Mouse (Mus musculus) heart, embryonic 11.5 days (tissue): Measurements from ENCODE around the gene Cdc5l. TPM values are rescaled to one million over a fixed set of nuclear protein-coding genes. Genes with fewer than 3 reads are reported as not detected.
"Not testable (repeated sequence)": the region's sequence is repeated elsewhere in the genome, so short reads cannot be mapped to it uniquely, and the experiment has no call there.

Source experiments
- ATAC-seq: fragments of 200-750 bp; cut with Nextera tagmentation; replicated peaks from 2 replicates; pipeline ENCODE4 v1.8.0; 2017; ENCODE audit warnings: moderate library complexity; ENCODE audit not compliant: insufficient number of reproducible peaks, low FRiP score, low TSS enrichment
- H3K27ac ChIP-seq: fragments of 300-500 bp; sonication (generic); 2 replicates; pipeline ENCODE4 v1.5.1; 2014; ENCODE audit warnings: mild to moderate bottlenecking, low read depth, low read length
- H3K27me3 ChIP-seq: fragments of 300-500 bp; sonication (generic); 2 replicates; pipeline ENCODE4 v1.6.1; 2014; ENCODE audit warnings: mild to moderate bottlenecking, low read length, mixed read lengths; ENCODE audit not compliant: control insufficient read depth, insufficient read depth
- H3K36me3 ChIP-seq: fragments of 300-500 bp; sonication (generic); 2 replicates; pipeline ENCODE4 v1.6.1; 2014; ENCODE audit warnings: mild to moderate bottlenecking, low read length, moderate library complexity, mixed read lengths; ENCODE audit not compliant: control insufficient read depth, insufficient read depth
- H3K4me1 ChIP-seq: fragments of 300-500 bp; sonication (generic); 2 replicates; pipeline ENCODE4 v1.6.1; 2014; ENCODE audit warnings: low read length; ENCODE audit not compliant: control insufficient read depth, insufficient read depth
- H3K4me2 ChIP-seq: fragments of 300-500 bp; sonication (generic); 2 replicates; pipeline ENCODE4 v1.6.1; 2014; ENCODE audit warnings: mild to moderate bottlenecking, moderate library complexity
- H3K4me3 ChIP-seq: fragments of 300-500 bp; sonication (generic); 2 replicates; pipeline ENCODE4 v1.5.1; 2014; ENCODE audit warnings: low read depth, low read length
- H3K9ac ChIP-seq: fragments of 300-500 bp; sonication (generic); 2 replicates; pipeline ENCODE4 v1.6.1; 2014; ENCODE audit warnings: mild to moderate bottlenecking, low read depth, low read length, moderate library complexity
- H3K9me3 ChIP-seq: fragments of 300-500 bp; sonication (generic); replicated peaks from 2 replicates; pipeline ENCODE4 v1.6.1; 2016; ENCODE audit warnings: low read length; ENCODE audit not compliant: control insufficient read depth
- WGBS: fragments of 180-500 bp; shearing (Covaris S2); extraction: QIAGEN DNeasy Blood & Tissue Kit; methylation state at CpG from one replicate; pipeline ENCODE4 v1.1.7; 2014; ENCODE audit not compliant: insufficient replicate concordance; 5-methylcytosine and 5-hydroxymethylcytosine counted together
- polyA plus RNA-seq: library from polyadenylated mRNA; unstranded; fragments of >200 nt; fragmentation: Nextera tagmentation; extraction: Ambion mirVana; gene quantifications from 2 replicates; pipeline ENCODE4 v1.2.1, GENCODE M21; 2014

Cdc5l gene
- polyA plus RNA-seq, 1 experiment from 2014 or later: 57.5 TPM

- not testable (repeated sequence) for H3K27ac ChIP-seq, H3K4me1 ChIP-seq
- WGBS: 86% methylated on average over 2 of the region's 2 CpGs
These were observed 21.9 kb downstream of the Cdc5l start for GRCm38 (mm10) chr17:45411617-45412016.

GRCm38 (mm10) chr17:45408719-45409118, 24.8 kb downstream of the Cdc5l start:
- H3K27ac ChIP-seq: no peak overlapping the region
- no peaks in the 10 kb centered on the region for H3K9me3 ChIP-seq
- no peak overlapping the region for H3K4me2 ChIP-seq
- peaks cover 34% of the 10 kb centered on the region for H3K36me3 ChIP-seq
- ATAC-seq: no peak
- H3K9ac ChIP-seq: no peak overlapping the region
- no peak overlapping the region for H3K4me3 ChIP-seq
- H3K27me3 ChIP-seq: no peaks in the 10 kb centered on the region
- H3K4me1 ChIP-seq: no peaks in the 10 kb centered on the region
- WGBS: 97% methylated on average over 2 of the region's 2 CpGs

More at GRCm38 (mm10) chr17:45411617-45412016, 21.9 kb downstream of the Cdc5l start:
- H3K4me2 ChIP-seq, H3K27me3 ChIP-seq, H3K9ac ChIP-seq, H3K4me3 ChIP-seq, H3K9me3 ChIP-seq, ATAC-seq: not testable (repeated sequence)
- peaks cover 44% of the 10 kb centered on the region for H3K36me3 ChIP-seq

- Histone ChIP-seq H3K4me1 (no peaks in the 10 kb centered on the region), H3K9me3 (no peaks in the 10 kb centered on the region)
- WGBS: 94% methylated on average over 10 of the region's 10 CpGs
These were observed 27.3 kb downstream of the Cdc5l start for GRCm38 (mm10) chr17:45406281-45406680.

GRCm38 (mm10) chr17:45403207-45403606, 30.3 kb downstream of the Cdc5l start:
- no peak for ATAC-seq
- Histone ChIP-seq H3K27me3 (no peaks in the 10 kb centered on the region), H3K4me2 (no peak overlapping the region), H3K27ac (no peak overlapping the region), H3K9ac (no peak overlapping the region), H3K4me1 (peaks cover 14% of the 10 kb centered on the region), H3K9me3 (no peaks in the 10 kb centered on the region), H3K4me3 (no peak overlapping the region), H3K36me3 (peaks cover 9% of the 10 kb centered on the region)
- WGBS: 25% methylated on average over 3 of the region's 3 CpGs

More at GRCm38 (mm10) chr17:45406281-45406680, 27.3 kb downstream of the Cdc5l start:
- Histone ChIP-seq H3K27ac (no peak overlapping the region), H3K9ac (no peak overlapping the region), H3K36me3 (peaks cover 25% of the 10 kb centered on the region), H3K4me3 (no peak overlapping the region), H3K4me2 (no peak overlapping the region), H3K27me3 (no peaks in the 10 kb centered on the region)
- ATAC-seq: no peak

GRCm38 (mm10) chr17:45402601-45403000, 30.9 kb downstream of the Cdc5l start:
- no peak for ATAC-seq
- H3K4me3 ChIP-seq: no peak overlapping the region
- H3K4me2 ChIP-seq: no peak overlapping the region
- peaks cover 14% of the 10 kb centered on the region for H3K4me1 ChIP-seq
- H3K27me3 ChIP-seq: no peaks in the 10 kb centered on the region
- H3K27ac ChIP-seq: no peak overlapping the region
- H3K9me3 ChIP-seq: no peaks in the 10 kb centered on the region
- 69% methylated on average over 3 of the region's 3 CpGs for WGBS
- peaks cover 8% of the 10 kb centered on the region for H3K36me3 ChIP-seq
- H3K9ac ChIP-seq: no peak overlapping the region

GRCm38 (mm10) chr17:45402126-45402525, 31.4 kb downstream of the Cdc5l start:
- no peak overlapping the region for H3K9ac ChIP-seq
- no peaks in the 10 kb centered on the region for H3K9me3 ChIP-seq
- no peak for ATAC-seq
- H3K4me1 ChIP-seq: peaks cover 14% of the 10 kb centered on the region
- H3K36me3 ChIP-seq: peaks cover 3% of the 10 kb centered on the region; the same call in 1 of the 2 replicates
- H3K27me3 ChIP-seq: no peaks in the 10 kb centered on the region
- no peak overlapping the region for H3K27ac ChIP-seq
- no peak overlapping the region for H3K4me2 ChIP-seq
- H3K4me3 ChIP-seq: no peak overlapping the region
- WGBS: 95% methylated on average over 1 of the region's 1 CpGs

GRCm38 (mm10) chr17:45401126-45401905, 32.2 kb downstream of the Cdc5l start:
- Histone ChIP-seq H3K27ac (no peak overlapping the region), H3K4me3 (no peak overlapping the region), H3K9ac (no peak overlapping the region), H3K36me3 (no peaks in the 10 kb centered on the region; the same call in 1 of the 2 replicates), H3K4me2 (no peak overlapping the region), H3K9me3 (no peaks in the 10 kb centered on the region), H3K4me1 (peaks cover 14% of the 10 kb centered on the region), H3K27me3 (no peaks in the 10 kb centered on the region)
- no peak for ATAC-seq
- WGBS: 84% methylated on average over 5 of the region's 5 CpGs

- no peak overlapping the region for H3K4me2 ChIP-seq
- peaks cover 14% of the 10 kb centered on the region for H3K4me1 ChIP-seq
- H3K4me3 ChIP-seq: no peak overlapping the region
- H3K27me3 ChIP-seq: no peaks in the 10 kb centered on the region
- no peaks in the 10 kb centered on the region for H3K9me3 ChIP-seq
- ATAC-seq: no peak
- H3K36me3 ChIP-seq: peaks cover 2% of the 10 kb centered on the region
- 90% methylated on average over 2 of the region's 2 CpGs for WGBS
- no peak overlapping the region for H3K9ac ChIP-seq
- H3K27ac ChIP-seq: no peak overlapping the region
These were observed 35.5 kb downstream of the Cdc5l start for GRCm38 (mm10) chr17:45398021-45398420.

- Histone ChIP-seq H3K4me1 (peaks cover 14% of the 10 kb centered on the region), H3K4me3 (no peak overlapping the region), H3K9ac (no peak overlapping the region), H3K4me2 (no peak overlapping the region), H3K9me3 (no peaks in the 10 kb centered on the region), H3K36me3 (peaks cover 2% of the 10 kb centered on the region), H3K27ac (no peak overlapping the region), H3K27me3 (no peaks in the 10 kb centered on the region)
- no peak for ATAC-seq
- 74% methylated on average over 3 of the region's 3 CpGs for WGBS
These were observed 36.0 kb downstream of the Cdc5l start for GRCm38 (mm10) chr17:45397541-45397940.
